Mouse (Mus musculus) ES-Bruce4 (cell line): Measurements from ENCODE around the gene Efr3b. TPM values are rescaled to one million over a fixed set of nuclear protein-coding genes. Genes with fewer than 3 reads are reported as not detected.

Experiments used
- H3K27ac ChIP-seq: 2 replicates; pipeline ENCODE4 v1.5.1; 2012; ENCODE audit warnings: low read length, inconsistent platforms; ENCODE audit not compliant: insufficient read depth
- H3K27me3 ChIP-seq: 2 replicates; pipeline ENCODE4 v1.6.1; 2012; ENCODE audit warnings: mild to moderate bottlenecking, low read length, inconsistent platforms; ENCODE audit not compliant: control insufficient read depth, poor library complexity, insufficient read depth, severe bottlenecking
- H3K36me3 ChIP-seq: 2 replicates; pipeline ENCODE4 v1.6.1; 2012; ENCODE audit warnings: inconsistent platforms, mild to moderate bottlenecking, low read length, moderate library complexity; ENCODE audit not compliant: control insufficient read depth, poor library complexity, insufficient read depth, severe bottlenecking
- H3K4me1 ChIP-seq: one replicate; pipeline ENCODE4 v1.8.1; 2011; ENCODE audit warnings: low read length; ENCODE audit not compliant: control insufficient read depth, insufficient read depth
- H3K4me3 ChIP-seq: 2 replicates; pipeline ENCODE4 v1.5.1; 2011; ENCODE audit warnings: low read depth, mild to moderate bottlenecking, low read length
- H3K9ac ChIP-seq: 2 replicates; pipeline ENCODE4 v1.6.1; 2012; ENCODE audit warnings: low read depth, mild to moderate bottlenecking, inconsistent platforms; ENCODE audit not compliant: poor library complexity, severe bottlenecking
- H3K9me3 ChIP-seq: replicated peaks from 2 replicates; pipeline ENCODE4 v1.6.1; 2012; ENCODE audit warnings: mild to moderate bottlenecking, low read length, inconsistent platforms; ENCODE audit not compliant: control insufficient read depth, poor library complexity, insufficient read depth, severe bottlenecking
- CTCF ChIP-seq: IDR thresholded peaks from one replicate; pipeline ENCODE4 v1.8.1; 2011; ENCODE audit warnings: low read depth, low read length
- EP300 ChIP-seq: IDR thresholded peaks from 2 replicates; pipeline ENCODE4 v1.6.1; 2011; ENCODE audit warnings: low read depth, low read length; ENCODE audit not compliant: insufficient read depth
- POLR2A ChIP-seq: IDR thresholded peaks from one replicate; pipeline ENCODE4 v1.8.1; 2011; ENCODE audit warnings: low read length; ENCODE audit not compliant: insufficient read depth
- polyA plus RNA-seq: library from polyadenylated mRNA; stranded (reverse); fragments of >200 nt; gene quantifications from 2 replicates; pipeline ENCODE4 v1.2.4, GENCODE M21; 2011; ENCODE audit warnings: low read depth; ENCODE audit not compliant: missing spikeins, insufficient read depth, insufficient read length

Gene Efr3b
- polyA plus RNA-seq, 1 experiment, result 3.7 TPM

DNA sequence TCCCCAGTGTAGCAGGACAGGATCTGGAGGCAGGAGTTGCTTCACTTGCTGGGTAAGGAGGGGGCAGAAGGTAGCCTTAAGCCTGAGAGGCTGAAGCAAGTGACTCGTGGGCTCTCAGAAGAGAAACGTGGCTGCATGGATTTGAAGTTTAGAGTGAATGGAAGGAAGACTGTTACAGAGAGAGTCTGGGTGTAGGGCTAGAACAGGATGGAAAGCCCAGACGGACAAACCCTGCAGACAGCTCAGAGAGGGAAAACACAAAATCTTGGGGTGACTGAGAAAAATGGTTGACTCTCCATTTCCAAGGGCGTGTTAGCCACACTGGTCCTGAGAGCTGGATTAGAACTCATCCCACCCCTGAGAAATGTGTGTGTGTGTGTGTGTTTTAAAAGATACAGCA lies 23.0 kb downstream of the Efr3b start:
- Histone ChIP-seq H3K9me3 (no peaks in the 10 kb centered on the region), H3K36me3 (no peaks in the 10 kb centered on the region), H3K27ac (no peak overlapping the region), H3K4me1 (no peaks in the 10 kb centered on the region), H3K9ac (no peak overlapping the region), H3K27me3 (no peaks in the 10 kb centered on the region), H3K4me3 (no peak overlapping the region)
- no peak for TF ChIP-seq POLR2A
- TF ChIP-seq EP300, result no peak
- TF ChIP-seq CTCF, result no peak

DNA sequence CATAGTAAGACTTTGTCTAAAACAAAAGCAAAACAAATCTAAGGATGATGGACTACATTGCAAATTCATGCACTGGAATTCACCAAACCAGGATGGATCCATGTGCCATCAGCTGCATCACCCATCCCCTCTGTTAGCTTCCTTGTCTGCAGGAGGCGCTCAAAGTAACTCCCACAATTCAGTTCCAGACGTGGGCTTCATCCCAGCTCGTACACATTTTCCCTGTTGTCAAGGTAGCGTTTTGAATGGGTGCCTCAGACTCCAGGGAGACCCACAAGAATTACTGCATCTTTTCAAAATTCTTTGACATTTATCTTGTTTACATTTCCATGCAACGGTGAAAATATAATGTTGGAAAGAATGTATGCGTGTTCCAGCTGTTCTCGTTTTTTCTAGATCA lies 23.5 kb downstream of the Efr3b start:
- Histone ChIP-seq H3K4me3 (no peak overlapping the region), H3K4me1 (no peaks in the 10 kb centered on the region), H3K27ac (no peak overlapping the region), H3K36me3 (no peaks in the 10 kb centered on the region), H3K9me3 (no peaks in the 10 kb centered on the region), H3K9ac (no peak overlapping the region), H3K27me3 (no peaks in the 10 kb centered on the region)
- TF ChIP-seq EP300 (no peak), CTCF (no peak), POLR2A (no peak)

DNA sequence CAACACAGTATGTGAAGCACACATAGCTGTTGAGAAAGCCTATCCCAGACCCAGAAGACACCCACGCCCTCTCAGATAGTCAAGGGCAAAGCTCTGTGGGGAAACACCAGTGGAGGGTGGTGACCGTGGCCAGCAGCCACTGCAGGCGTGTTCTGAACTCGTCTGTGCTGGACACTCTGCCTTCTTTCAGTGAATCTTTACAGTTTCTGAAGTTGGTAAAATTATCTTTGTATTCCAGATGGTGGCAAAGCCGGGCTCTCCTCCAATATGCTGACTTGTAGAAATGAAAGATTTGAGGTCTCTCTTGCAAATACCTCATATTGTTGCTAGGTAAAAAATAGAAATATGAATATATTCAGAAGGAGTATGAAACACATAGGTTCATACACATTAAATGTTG lies 27.0 kb downstream of the Efr3b start:
- Histone ChIP-seq H3K4me3 (no peak overlapping the region), H3K27ac (no peak overlapping the region), H3K9me3 (no peaks in the 10 kb centered on the region), H3K36me3 (no peaks in the 10 kb centered on the region), H3K27me3 (no peaks in the 10 kb centered on the region), H3K4me1 (no peaks in the 10 kb centered on the region), H3K9ac (no peak overlapping the region)
- TF ChIP-seq POLR2A (no peak), EP300 (no peak), CTCF (no peak)

DNA sequence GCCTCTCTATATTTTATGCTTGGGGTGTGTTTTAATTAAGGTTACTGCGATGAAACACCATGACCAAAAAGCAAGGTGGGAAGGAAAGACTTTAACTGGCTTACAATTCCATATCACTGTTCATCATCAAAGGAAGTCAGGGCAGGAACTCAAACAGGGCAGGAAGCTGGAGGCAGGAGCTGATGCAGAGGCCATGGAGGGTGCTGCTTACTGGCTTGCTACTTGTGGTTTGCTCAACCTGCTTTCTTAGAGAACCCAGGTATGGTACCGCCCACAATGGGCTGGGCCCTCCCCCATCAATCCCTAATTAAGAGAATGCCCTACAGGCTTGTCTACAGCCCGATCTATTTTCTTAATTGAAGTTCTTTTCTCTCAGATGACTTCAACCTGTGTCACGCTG lies 27.4 kb downstream of the Efr3b start:
- no peak overlapping the region for H3K27ac ChIP-seq
- H3K27me3 ChIP-seq, result no peaks in the 10 kb centered on the region
- H3K9me3 ChIP-seq, result no peaks in the 10 kb centered on the region
- TF ChIP-seq CTCF (no peak), EP300 (no peak), POLR2A (no peak)
- no peak overlapping the region for H3K9ac ChIP-seq
- H3K4me1 ChIP-seq, result no peaks in the 10 kb centered on the region
- H3K4me3 ChIP-seq, result no peak overlapping the region
- no peaks in the 10 kb centered on the region for H3K36me3 ChIP-seq

DNA sequence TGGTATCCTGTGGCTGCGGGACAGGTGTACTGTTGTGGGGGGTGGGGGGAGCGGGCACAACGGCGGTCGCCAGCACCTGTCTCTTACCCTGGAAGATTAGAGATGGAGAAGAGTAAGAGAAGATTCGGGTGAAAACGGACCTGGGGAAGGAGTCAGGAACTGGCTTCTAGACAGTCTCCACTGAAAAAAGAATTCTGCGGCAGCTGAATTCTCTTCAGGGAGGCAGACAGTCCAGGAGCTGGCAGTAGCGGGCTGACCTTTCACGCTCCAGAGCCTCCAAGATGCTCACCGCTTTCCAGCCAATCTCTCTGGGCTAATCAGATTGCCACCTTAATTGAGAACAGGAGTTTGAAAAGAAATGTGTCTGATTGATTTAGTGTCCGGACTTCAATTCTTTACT lies 30.0 kb downstream of the Efr3b start:
- peak overlapping the region; percentile 18 for H3K4me3 ChIP-seq
- H3K36me3 ChIP-seq, result no peaks in the 10 kb centered on the region
- H3K27me3 ChIP-seq, result no peaks in the 10 kb centered on the region
- H3K9ac ChIP-seq, result no peak overlapping the region
- H3K4me1 ChIP-seq, result no peaks in the 10 kb centered on the region
- no peaks in the 10 kb centered on the region for H3K9me3 ChIP-seq
- no peak for TF ChIP-seq EP300
- TF ChIP-seq CTCF, result no peak
- no peak overlapping the region for H3K27ac ChIP-seq

DNA sequence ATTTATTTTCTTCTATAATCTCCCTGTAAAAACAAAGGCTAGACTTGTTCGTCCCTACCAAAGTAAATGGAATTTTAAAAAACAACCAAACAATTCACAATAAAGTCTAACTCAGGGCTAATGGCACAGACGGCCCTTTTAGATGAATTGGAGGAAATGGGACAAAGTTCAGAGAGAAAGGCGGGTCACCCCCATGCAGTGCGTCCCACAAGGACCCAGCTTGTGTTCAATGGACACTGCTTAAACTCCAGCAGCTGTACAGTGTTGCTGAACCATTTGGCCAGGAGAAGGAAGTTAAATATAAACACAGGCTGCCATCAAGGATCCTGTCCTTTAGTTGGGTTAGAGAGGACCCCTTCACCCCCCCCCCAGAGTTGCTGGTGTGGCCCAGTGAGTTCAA lies 30.9 kb downstream of the Efr3b start:
- TF ChIP-seq EP300, result no peak
- no peak for TF ChIP-seq CTCF
- TF ChIP-seq POLR2A, result no peak
- Histone ChIP-seq H3K9ac (no peak overlapping the region), H3K4me1 (no peaks in the 10 kb centered on the region), H3K4me3 (no peak overlapping the region), H3K36me3 (no peaks in the 10 kb centered on the region), H3K27me3 (no peaks in the 10 kb centered on the region), H3K27ac (no peak overlapping the region), H3K9me3 (no peaks in the 10 kb centered on the region)
